Mouse (Mus musculus) hindlimb bud, embryonic 11.5 days (tissue): ENCODE results near the gene Cttnbp2.

Experiments used
- DNase-seq: peaks from one replicate; pipeline ENCODE4 v3.0.0-alpha.2; 2012; ENCODE audit warnings: low read depth, low spot score; ENCODE audit errors: extremely low spot score

Cttnbp2 gene

GRCm38 (mm10) chr6:18469206-18469605 lies 45.4 kb downstream of the Cttnbp2 start:
- no peak for DNase-seq

- DNase-seq: no peak
Measured at GRCm38 (mm10) chr6:18467777-18468176, 46.9 kb downstream of the Cttnbp2 start.

GRCm38 (mm10) chr6:18466227-18466626 lies 48.4 kb downstream of the Cttnbp2 start:
- DNase-seq: no peak

- DNase-seq: no peak
Measured at GRCm38 (mm10) chr6:18465626-18466025, 49.0 kb downstream of the Cttnbp2 start.

- DNase-seq: no peak
Measured at GRCm38 (mm10) chr6:18459657-18460056, 55.0 kb downstream of the Cttnbp2 start.

GRCm38 (mm10) chr6:18450551-18451193 lies 64.0 kb downstream of the Cttnbp2 start:
- no peak for DNase-seq

GRCm38 (mm10) chr6:18448078-18448477 lies 66.6 kb downstream of the Cttnbp2 start:
- DNase-seq: no peak

GRCm38 (mm10) chr6:18446917-18447316 lies 67.7 kb downstream of the Cttnbp2 start:
- no peak for DNase-seq

- no peak for DNase-seq
Measured at GRCm38 (mm10) chr6:18446359-18446758, 68.3 kb downstream of the Cttnbp2 start.

GRCm38 (mm10) chr6:18445747-18446146 lies 68.9 kb downstream of the Cttnbp2 start:
- no peak for DNase-seq

GRCm38 (mm10) chr6:18442303-18442702 lies 72.3 kb downstream of the Cttnbp2 start:
- DNase-seq: no peak

- DNase-seq: no peak
Measured at GRCm38 (mm10) chr6:18440918-18441532, 73.6 kb downstream of the Cttnbp2 start.

- DNase-seq: no peak
Measured at GRCm38 (mm10) chr6:18436127-18436812, 78.4 kb downstream of the Cttnbp2 start.

GRCm38 (mm10) chr6:18434828-18435531 lies 79.7 kb downstream of the Cttnbp2 start:
- no peak for DNase-seq

- DNase-seq: no peak
Measured at GRCm38 (mm10) chr6:18434355-18434754, 80.3 kb downstream of the Cttnbp2 start.

GRCm38 (mm10) chr6:18432362-18432761 lies 82.3 kb downstream of the Cttnbp2 start:
- no peak for DNase-seq

GRCm38 (mm10) chr6:18431891-18432290 lies 82.8 kb downstream of the Cttnbp2 start:
- no peak for DNase-seq

GRCm38 (mm10) chr6:18430062-18430461 lies 84.6 kb downstream of the Cttnbp2 start:
- DNase-seq: no peak

- DNase-seq: no peak
Measured at GRCm38 (mm10) chr6:18424822-18425221, 89.8 kb downstream of the Cttnbp2 start.

GRCm38 (mm10) chr6:18424367-18424766 lies 90.3 kb downstream of the Cttnbp2 start:
- DNase-seq: no peak

GRCm38 (mm10) chr6:18423112-18423511 lies 91.5 kb downstream of the Cttnbp2 start:
- DNase-seq: no peak

- DNase-seq: no peak
Measured at GRCm38 (mm10) chr6:18421561-18421960, 93.1 kb downstream of the Cttnbp2 start.
